Mouse (Mus musculus): ENCODE results near the gene Pax7. TPM values are rescaled to one million over a fixed set of nuclear protein-coding genes. Genes with fewer than 3 reads are reported as not detected.

The Pax7 gene
- 1 to 10 TPM in 1 of 4 experiments, under 1 TPM in 3; 0.54 to 1.1 (median 0.92) TPM for total RNA-seq (2022)

DNA sequence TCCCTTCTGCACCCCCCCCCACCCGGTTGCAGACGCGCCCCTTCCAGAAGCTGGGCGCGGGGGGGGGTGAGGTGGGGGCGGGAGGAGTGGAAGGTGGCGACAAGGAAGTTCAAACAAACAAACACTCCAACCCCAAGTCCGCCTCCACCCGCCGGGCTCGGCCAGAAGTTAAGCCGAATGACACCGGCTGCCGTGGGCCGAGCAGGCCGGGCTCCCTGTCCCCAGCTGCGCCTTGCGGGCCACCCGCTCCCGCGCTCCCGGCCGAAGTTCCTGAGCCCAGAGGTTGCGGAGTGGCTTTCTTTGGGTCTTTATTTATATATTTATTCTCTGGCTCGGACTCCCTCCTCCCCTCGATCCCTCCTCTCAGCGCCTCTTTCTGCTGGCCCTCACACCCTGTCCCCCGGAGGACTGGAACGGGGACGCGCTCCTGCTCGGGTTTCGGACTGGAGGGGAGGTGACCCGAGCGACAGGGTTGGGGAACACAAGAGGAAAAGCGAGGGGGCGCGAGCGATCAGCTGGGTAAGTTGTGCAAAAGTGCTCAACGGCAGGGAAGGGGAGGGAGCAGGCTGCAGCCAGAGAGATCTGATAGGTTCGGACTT lies at the start of gene Pax7:
Gene Pax7, minus strand, starts transcription at position 493 of the 599 bp plus-strand sequence.
- DNase-seq (ENCODE audit: low spot score in 2 of 2) = no peak

DNA sequence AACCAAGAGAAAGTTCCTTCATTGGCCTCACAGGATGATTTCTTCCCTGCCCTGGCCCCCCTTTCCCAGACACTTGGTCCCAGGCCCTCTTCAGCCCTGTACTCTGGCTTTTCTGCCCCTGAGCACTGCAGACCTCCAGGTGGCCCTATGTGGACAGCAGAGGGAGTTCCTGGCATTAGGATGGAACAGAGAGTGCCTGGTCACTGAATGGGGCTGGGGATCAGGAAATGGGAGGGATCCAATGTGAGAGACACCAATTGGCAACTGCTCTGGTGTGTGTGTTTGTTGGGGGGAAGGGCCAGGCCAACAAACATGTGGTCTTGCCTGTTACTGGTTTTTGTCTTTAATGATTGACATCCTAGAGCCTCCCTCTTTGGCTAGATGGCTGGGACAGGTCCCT lies 48.5 kb upstream of the Pax7 start:
- DNase-seq (ENCODE audit: low spot score in 2 of 2) = no peak

DNA sequence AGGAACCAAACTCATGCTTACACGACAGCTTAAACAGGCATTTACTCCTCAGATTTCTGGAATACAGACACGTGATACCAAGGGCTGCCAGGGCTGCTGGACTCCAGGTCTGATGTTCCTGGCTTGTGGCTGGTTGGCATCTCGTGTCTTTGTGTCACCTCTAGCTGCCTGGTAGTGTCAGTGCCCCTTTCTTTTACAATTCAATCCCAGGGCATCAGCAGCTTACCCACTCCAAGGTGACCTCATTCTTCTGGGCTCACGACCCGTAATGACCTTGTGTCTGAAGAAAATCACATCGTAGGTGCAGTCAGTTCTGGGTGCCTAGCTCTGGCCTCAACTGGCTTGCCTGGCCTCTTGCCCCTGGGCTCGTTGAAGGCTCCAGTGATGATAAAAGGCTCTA lies 46.0 kb upstream of the Pax7 start:
- DNase-seq (ENCODE audit: low spot score in 2 of 2) = no peak

DNA sequence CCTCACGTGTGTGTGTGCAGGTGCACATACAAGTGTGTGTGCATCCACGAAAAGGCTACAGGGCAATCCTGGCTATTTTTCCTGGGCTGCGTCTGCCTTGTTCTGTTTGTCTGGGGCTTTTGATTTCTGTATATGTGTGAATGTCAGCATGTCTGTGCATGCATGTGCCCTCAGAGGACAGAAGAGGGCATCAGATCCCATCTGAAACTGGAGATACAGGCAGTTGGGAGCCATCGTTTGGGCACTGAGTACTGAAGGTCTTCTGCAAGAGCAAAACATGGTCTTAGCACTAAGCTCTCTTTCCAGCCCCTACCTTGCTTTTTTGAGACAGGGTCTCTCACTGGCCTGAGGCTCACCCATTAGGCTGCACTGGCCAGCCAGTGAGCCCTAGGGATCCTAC lies 45.1 kb upstream of the Pax7 start:
- DNase-seq (ENCODE audit: low spot score in 2 of 2) = no peak

DNA sequence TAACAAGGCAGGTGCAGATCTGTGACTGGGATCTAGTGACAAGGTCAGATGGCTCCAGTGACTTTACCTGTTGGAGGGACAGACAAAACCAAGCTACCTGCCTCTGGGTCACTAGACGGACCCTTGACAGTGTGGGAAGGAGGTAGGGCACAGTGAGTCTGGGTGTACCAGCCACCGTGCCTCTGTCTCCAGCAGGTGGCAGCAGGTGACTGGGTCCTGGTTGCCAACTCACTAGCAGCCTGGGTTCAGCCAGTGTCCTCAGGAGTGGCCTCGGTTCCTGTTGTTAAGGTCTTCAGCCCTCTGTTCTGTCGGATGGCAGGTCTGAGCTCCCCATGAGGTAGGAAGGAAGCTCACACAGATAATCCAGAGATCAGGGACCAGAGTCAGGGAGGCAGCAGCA lies 43.9 kb upstream of the Pax7 start:
- DNase-seq (ENCODE audit: low spot score in 2 of 2) = no peak

DNA sequence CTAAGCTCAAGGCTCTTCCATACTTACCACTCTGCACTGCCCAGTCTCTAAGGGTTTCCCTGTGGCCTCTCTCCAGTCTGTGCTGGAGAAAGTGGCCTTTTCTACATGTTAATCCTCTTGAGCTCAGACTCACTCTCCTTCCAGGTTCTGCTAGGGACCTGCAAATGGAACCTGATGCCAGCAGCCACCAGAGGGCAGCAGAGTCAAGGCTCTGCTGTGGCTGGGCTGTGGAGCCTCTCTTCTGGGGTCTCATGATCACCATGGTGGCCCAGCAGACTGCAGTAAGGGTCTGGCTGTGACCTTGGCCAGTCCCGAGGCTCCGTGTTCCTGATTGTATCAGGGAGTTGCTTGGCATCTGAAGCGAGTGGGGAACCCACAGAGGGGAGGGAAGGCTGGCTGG lies 39.3 kb upstream of the Pax7 start:
- no peak for DNase-seq (ENCODE audit: low spot score in 2 of 2)

DNA sequence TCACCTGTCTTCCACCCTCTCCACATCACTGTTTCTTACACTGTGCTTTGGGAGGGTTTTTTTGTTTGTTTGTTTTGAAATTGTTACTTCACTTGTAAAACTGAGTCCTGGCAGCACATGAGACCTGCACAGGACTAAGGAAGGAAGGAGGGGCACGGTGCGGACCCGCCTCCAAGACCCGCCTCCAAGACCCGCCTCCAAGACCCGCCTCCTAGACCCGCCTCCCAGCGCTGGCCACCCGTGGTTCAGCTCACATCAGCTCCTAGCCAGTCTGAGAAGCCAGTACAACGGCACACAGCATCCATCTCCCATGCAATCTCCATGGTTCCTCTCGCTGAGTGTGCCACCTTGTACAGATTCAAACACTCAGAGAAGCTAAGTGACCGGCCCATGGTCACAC lies 38.4 kb upstream of the Pax7 start:
- DNase-seq (ENCODE audit: low spot score in 2 of 2) = no peak

DNA sequence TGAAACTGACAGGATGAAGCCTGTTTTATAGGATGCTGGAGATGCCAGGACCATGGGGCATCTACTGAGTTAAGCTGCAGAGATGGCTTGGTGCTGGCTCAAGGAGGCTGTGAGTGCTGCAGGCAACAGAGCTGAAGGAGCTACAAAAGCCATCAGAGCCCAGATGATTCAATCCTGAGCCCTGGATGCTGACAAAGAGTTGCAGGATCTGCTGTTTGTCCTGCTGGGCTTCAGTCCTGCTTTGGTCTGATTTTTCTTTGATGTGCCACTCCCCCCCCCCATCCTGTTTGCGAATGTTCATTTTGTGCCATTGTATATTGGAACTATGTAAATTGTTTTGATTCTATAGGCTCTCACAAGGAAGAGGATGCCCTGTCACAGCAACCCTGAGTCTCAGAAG lies 29.9 kb upstream of the Pax7 start:
- DNase-seq (ENCODE audit: low spot score in 2 of 2) = no peak

DNA sequence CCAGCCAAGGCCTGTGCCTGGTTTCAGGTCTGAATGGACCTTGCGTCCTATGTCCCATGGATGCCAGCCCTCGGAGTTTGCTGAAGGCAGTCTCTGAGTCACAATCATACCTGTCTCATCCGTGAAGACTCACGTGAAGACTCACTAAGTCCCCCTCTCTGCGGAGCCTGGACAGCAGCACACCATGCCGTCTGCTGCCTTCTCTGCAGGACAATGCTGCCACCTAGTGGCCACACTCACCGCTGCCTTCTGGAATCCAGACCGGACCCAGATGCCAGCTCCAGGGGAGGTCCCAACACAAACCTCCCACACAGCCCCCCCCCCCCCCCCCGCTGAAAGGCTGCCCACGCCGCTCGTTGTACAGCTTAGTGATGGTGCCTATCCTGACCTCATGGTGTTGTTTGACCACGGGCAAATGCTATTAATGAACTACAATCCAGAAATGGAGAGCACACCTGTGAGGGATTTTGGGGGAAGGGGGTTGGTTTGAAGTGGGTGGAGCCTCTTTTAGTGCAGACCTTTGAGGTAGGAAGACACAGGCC lies 25.4 kb upstream of the Pax7 start:
- DNase-seq (ENCODE audit: low spot score in 2 of 2) = peak; percentile 54 to 63

DNA sequence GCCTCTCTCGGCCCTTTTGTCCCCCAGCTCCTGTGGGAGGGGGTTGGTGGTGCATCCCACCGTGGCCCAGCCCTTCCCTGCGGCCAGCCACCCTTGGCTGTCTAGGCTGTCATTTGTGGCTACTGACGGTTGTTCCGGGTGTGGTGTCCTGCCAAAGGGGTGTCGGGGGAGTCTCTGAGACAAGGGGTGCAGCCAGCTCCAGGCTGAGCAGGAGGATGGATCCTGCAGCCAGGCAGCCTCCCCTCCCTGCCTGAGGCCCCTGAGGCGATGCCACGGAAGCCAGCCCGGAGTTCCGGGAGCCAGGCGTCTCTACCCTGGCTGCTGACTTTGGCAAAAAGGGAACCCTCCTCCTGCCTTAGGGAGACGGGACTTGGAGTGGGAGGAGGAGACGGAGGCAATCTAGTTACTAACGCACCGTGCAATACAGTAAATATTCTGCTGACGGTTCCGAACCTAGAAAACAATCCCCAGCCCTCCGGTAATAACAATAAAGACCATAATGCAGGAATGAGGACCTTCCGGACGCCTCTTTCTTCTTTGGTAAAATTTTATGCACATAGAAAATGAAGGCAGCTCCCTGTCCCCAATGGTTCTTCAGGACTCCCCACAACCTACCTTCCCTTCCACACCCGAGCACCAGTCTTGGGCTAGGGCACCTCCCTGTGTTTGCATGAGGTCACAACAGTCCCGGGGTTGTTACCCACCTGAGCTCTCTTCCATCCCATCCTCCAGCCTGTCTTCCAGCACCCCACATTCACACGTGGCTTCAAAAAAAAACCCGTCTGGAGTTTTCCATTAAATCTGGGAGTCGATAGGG lies 19.1 kb upstream of the Pax7 start:
- DNase-seq (ENCODE audit: low spot score in 2 of 2) = no peak

DNA sequence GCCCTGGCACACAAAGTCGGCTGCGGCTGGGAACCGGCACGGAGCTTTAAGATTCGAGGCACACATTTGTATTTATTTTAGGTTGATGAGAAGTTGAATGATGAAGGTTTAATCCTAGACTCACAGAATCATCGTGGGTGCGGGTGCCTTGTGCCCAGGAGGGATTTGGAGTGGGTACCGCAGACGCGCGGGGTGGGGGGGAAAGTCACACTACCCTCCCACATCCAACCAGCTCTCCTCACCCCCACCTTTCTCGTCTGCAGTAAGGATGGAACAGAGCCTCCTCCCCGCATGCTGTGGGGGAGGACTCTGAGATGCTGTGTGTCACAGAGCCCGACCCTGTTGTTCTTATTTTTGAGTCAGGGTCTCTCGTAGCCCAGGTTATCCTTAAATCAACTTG lies 18.1 kb upstream of the Pax7 start:
- DNase-seq (ENCODE audit: low spot score in 2 of 2) = no peak

DNA sequence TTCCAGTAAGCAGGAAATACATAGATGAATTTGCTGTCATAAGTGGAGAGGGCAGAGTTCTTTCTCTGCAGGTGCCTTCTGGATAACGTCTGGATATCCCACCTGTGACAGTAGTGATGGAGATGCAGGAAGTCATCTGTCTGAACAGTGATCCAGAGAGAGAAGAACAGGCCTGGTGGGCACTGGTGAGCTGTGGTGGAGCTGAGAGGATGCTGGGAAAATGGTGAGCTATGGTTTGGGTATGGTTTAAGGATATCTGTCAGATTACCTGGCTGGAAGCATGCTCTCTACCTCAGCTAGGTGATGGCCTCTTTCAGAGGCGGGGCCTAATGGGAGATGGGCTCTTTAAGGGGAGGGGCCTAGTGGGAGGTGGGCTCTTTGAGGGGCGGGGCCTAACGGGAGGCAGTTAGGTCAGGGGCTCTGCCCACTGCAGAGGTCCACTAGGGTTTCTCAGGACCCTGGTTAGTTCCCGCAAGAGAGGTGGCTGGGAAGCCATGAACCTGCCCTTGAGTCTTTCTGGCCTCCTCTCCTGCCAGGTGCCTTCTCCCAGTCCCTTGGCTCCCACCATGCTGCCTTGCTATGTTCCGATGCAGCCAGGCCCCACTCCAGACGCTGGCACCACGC lies 17.3 kb upstream of the Pax7 start:
- DNase-seq (ENCODE audit: low spot score in 2 of 2) = no peak

DNA sequence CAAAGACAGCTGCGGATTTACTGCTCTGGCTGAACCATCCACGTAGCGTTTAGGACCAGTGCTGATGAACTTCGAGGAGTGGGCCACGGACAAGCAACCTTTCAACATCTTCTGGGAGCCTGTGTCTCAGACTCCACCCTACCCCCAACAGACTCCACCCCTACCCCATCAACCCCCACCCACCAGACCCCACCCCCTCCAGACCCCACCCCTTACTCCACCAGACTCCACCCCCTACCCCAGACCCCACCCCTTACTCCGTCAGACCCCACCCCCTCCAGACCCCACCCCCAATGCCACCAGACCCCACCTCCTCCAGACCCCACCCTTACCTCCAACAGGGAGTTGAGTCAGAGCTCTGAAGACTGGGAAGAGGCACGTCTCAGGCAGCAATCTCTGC lies 10.1 kb upstream of the Pax7 start:
- no peak for DNase-seq (ENCODE audit: low spot score in 2 of 2)

DNA sequence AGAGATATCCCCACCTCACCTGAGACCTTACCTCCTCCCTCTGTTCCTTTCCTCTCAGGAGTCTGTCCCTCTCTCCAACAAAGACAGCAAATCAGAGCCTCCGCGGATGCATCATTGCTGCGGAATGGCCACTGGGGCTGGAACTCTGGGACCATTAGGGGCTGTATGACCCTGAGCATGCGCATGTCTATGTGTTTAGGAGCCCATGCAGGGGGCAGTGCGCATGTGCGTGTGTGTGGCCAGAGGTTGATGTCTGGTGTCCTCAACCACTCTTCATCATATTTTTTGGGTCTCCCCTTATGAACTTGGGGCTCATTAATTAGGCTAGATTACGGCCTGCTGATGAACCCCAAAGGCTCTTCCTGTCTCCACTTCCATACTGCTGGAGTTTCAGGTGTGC lies 9.6 kb upstream of the Pax7 start:
- DNase-seq (ENCODE audit: low spot score in 2 of 2) = no peak

DNA sequence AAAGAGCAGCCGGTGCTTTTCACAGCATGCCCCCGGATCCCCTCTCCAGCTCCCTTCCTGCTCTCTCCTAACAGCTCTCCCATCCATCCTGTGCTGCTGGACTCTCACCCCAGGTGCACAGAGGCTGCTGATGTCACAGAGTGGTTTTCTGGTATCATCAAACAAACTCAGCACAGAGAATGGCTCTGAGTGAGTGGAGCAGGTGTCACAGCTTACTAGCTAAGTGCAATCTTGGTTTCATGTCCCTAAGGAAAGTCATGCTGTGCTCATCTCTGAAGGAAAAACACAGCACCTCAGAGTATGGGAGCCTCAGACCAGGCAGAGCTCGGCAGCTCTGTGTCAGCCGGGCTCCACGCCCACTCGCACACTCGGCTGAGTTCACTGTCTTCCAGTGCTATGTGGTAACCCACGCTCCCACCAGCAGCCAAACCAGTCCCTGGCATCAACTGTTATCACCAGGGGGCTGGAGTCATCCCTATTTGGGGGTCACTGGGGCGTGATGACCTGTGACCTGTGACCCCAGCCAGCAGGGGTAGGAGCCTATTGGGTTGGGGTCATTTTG lies 7.7 kb upstream of the Pax7 start:
- no peak for DNase-seq (ENCODE audit: low spot score in 2 of 2)

DNA sequence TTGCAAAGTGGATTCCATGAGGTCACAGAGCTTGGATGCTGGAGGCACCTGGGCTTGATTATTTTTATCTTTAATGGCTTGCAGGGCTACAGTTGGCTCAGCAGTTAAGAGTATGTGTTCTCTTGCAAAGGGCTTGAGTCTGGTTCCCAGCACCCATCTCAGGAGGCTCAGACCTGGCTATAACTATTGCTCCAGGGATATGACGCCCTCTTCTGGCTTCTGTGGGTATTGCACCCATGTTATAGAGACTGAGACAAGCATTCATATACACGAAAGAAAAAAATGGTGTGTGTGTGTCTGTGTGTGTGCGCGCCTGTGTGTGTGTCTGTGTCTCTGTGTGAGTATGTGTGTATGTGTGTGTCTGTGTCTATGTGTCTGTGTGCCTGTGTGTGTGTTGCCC lies 7.1 kb upstream of the Pax7 start:
- no peak for DNase-seq (ENCODE audit: low spot score in 2 of 2)

DNA sequence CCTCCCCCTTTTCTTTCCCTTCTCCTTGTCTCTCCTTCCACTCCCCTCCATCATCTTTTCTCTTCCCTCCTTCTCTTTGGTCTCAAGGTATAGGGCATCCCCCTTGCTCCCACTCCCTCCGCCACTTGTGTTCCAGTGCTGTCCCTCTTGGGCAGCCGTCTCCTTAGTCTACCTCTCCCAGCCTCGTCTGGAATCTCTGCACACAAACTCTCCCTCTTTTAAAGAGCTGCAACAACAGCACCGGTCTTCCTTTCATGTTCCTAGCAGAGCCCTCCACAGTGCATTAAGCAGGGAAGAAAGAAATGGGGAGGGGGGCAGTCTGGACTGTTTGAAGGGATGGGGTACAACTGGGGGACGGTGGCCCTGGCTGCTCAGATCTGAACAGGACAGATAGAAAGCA lies 3.4 kb upstream of the Pax7 start:
- no peak for DNase-seq (ENCODE audit: low spot score in 2 of 2)

DNA sequence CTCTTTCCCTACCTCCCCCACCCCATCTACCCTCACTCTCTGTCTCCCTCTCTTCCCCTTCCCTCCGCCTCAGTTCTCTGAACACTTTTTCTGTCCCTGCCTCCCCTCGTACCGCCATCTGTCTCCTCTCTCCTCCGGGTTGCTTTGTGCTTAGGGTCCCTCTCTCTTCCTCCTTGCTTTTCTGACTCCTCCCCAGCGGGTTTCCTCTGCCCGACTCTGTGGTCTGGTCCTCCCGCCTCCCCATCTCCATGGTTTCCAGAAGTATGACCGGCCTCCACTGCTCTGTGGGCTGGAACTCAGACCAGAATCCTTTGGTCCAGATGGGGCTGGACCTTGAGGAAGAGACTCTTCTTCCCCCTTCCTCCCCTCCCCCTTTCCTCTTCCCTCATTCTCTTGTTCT lies 2.9 kb upstream of the Pax7 start:
- no peak for DNase-seq (ENCODE audit: low spot score in 2 of 2)

DNA sequence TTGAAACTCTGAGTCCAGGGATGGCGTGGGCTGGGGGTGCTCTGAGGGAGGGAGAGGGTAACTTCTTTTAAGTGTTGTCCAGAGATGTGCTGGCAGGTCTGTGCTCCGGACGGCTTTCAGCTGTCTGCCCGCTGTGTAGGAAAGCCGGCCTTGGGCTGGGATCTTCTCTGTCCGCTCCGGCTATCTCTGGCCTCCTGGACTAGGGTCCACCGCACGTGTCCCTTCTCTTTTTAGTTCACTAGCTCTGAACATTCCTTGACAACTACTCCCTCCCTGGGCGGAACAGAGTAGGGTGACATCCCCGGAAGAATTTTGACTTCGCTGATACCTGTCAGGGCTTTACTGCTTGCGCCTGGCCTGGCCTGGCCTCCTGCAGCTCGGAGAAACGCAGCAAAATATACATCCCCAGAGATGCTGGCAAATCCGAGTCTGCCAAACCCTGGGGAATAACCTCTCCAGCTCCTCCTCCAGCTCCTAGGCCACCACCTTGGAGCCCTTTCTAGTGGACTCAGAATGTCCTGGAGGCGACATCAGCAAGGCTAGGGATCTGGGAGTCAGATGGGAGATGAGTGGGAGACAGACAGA lies 581 bp upstream of the Pax7 start:
- DNase-seq (ENCODE audit: low spot score in 2 of 2) = no peak

DNA sequence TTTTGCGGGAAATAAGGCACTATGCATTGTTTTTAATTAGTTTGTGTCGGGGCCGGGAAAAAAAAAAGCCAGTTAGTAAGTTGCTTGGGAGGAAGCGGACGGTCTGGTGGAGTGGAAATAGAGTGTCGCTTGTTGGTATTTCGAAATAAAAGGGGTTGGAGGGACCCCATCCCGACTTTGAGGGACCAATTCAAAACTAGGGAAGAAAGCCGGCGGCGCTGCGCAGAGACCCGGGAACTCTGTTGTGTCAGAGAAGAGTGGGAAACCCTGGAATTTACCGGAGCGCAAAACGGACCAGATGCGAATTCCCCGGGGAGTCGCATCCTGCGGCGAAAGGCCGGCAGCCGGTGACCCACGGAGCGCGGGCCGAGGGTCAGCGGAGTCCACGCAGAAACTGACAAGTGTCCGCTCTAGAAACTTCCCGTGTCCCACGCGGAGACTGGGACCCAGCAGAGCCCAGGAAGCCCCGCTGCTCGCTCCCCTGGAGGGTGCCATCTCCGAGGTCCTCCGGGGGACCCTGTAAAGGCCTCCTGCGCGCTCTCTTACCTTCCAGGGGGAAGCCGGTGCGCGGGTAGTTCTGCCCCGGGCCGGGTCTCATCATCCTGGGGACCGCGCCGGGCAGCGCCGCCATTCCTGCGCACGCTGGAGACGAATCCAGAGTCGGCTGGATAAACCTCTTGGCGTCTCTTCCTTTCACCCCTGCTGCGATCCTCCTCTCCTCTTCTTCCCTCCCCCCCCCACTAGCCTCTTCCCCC lies 870 bp downstream of the Pax7 start:
- no peak for DNase-seq (ENCODE audit: low spot score in 2 of 2)

Measured in gastrocnemius, adult 8-10 months (tissue).